Mouse (Mus musculus) embryonic facial prominence, embryonic 12.5 days (tissue): ENCODE data around the gene Pdzk1. TPM values are rescaled to one million over a fixed set of nuclear protein-coding genes. Genes with fewer than 3 reads are reported as not detected.

Experiments used
- ATAC-seq: fragments of 200-750 bp; cut with Nextera tagmentation; 2 replicates; pipeline ENCODE4 v1.8.0; 2017; ENCODE audit not compliant: insufficient number of reproducible peaks, insufficient read depth, low FRiP score, low TSS enrichment
- H3K27ac ChIP-seq: fragments of 300-500 bp; sonication (generic); 2 replicates; pipeline ENCODE4 v1.5.1; 2016; ENCODE audit warnings: mild to moderate bottlenecking
- H3K27me3 ChIP-seq: fragments of 300-500 bp; sonication (generic); 2 replicates; pipeline ENCODE4 v1.6.1; 2016; ENCODE audit warnings: mild to moderate bottlenecking, moderate library complexity
- H3K36me3 ChIP-seq: fragments of 300-500 bp; sonication (generic); 2 replicates; pipeline ENCODE4 v1.6.1; 2016; ENCODE audit warnings: mild to moderate bottlenecking
- H3K4me1 ChIP-seq: fragments of 300-500 bp; sonication (generic); 2 replicates; pipeline ENCODE4 v1.6.1; 2016
- H3K4me2 ChIP-seq: fragments of 300-500 bp; sonication (generic); replicated peaks from 2 replicates; pipeline ENCODE4 v1.6.1; 2016; ENCODE audit warnings: mild to moderate bottlenecking, moderate library complexity
- H3K4me3 ChIP-seq: fragments of 300-500 bp; sonication (generic); 2 replicates; pipeline ENCODE4 v1.5.1; 2016; ENCODE audit warnings: mild to moderate bottlenecking
- H3K9ac ChIP-seq: fragments of 300-500 bp; sonication (generic); 2 replicates; pipeline ENCODE4 v1.6.1; 2016; ENCODE audit warnings: mild to moderate bottlenecking, moderate library complexity
- H3K9me3 ChIP-seq: fragments of 300-500 bp; sonication (generic); 2 replicates; pipeline ENCODE4 v1.6.1; 2016; ENCODE audit warnings: mild to moderate bottlenecking, moderate library complexity
- WGBS: fragments of 180-500 bp; shearing (Covaris S2); methylation state at CpG from one replicate; pipeline ENCODE4 v1.1.7; 2016; 5-methylcytosine and 5-hydroxymethylcytosine counted together
- polyA plus RNA-seq: library from polyadenylated mRNA; unstranded; fragments of >200 nt; fragmentation: Nextera tagmentation; extraction: Ambion mirVana; gene quantifications from 2 replicates; pipeline ENCODE4 v1.2.1, GENCODE M21; 2016

Pdzk1 gene
- not detected in 2 replicates for polyA plus RNA-seq

DNA sequence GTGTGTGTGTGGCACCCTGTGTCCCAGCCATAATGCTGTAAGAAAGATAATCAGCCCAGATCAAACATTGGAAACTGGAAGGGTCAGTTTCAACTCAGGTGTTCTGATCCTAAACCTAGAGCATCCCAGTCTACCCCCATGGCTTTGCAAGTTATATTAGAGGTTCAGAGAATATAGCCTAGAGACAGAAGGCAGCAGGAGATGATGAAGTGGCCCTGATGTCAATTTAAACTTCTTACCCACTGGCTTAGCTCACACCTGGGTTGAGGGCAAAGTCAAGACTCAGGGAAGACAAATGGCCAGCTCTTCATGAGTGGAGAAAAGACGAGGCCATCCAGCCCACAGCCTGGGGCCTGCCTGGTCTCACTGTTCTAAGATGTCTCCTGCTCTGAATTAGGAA is at the start of gene Pdzk1, which contains the start of gene Cd160:
Pdzk1 (plus strand) TSS at position 301 of the 400 bp plus-strand sequence.
Cd160 (minus strand) TSS at position 368 of the 400 bp plus-strand sequence.
- Histone ChIP-seq H3K27ac (no peak within 1 kb of the TSS), H3K4me2 (no peak within 1 kb of the TSS), H3K36me3 (no peaks in the 10 kb centered on the region), H3K4me3 (no peak within 1 kb of the TSS), H3K9me3 (no peaks in the 10 kb centered on the region), H3K4me1 (no peaks in the 10 kb centered on the region), H3K27me3 (no peaks in the 10 kb centered on the region), H3K9ac (no peak within 1 kb of the TSS)
- ATAC-seq, result no peak
- 86% methylated on average over 1 of the region's 1 CpGs for WGBS

DNA sequence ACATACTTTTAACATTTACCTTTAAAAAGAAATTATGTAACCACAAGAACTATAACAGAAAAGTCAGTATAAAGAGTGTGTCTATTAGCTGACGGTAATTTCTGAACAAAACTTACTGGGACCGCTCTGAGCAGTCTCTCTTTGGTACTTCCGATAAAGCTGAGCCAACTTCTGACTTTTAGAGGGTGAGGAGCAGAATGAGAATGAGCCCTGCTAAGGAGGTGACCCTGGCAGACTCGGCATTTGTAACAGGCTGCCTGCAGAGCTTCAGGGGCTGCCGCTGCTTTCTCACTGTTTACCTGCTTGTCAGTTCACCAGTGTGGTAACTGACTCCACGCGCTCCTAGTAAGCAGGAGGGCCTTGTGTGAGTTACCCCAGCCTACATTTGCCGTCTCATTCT is 46.8 kb upstream of the Pdzk1 start:
- no peak for ATAC-seq
- Histone ChIP-seq H3K27me3 (no peaks in the 10 kb centered on the region), H3K4me2 (no peak overlapping the region), H3K4me3 (no peak overlapping the region), H3K36me3 (peaks cover 25% of the 10 kb centered on the region; the same call in 1 of the 2 replicates), H3K9ac (no peak overlapping the region), H3K9me3 (no peaks in the 10 kb centered on the region), H3K4me1 (no peaks in the 10 kb centered on the region), H3K27ac (no peak overlapping the region)
- WGBS, result 80% methylated on average over 8 of the region's 8 CpGs

DNA sequence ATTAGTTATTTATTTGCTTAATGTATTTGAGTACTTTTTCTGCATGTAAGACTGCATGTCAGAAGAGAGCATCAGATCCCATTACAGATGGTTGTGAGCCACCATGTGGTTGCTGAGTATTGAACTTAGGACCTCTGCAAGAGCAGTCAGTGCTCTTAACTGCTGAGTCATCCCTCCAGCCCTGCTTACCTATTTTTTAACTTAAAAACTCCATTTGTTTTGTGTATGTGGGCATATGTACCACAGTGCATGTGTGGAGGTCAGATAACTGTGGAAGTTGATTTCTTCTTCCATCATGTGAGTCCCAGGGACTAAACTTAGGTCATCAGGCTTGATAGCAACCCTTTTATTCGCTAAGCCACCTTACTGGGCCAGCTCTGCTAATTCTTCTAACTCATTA is 41.3 kb upstream of the Pdzk1 start:
- no peaks in the 10 kb centered on the region for H3K4me1 ChIP-seq
- no peak overlapping the region for H3K4me2 ChIP-seq
- H3K4me3 ChIP-seq, result no peak overlapping the region
- ATAC-seq, result no peak
- H3K9me3 ChIP-seq, result no peaks in the 10 kb centered on the region
- H3K27me3 ChIP-seq, result no peaks in the 10 kb centered on the region
- peaks cover 54% of the 10 kb centered on the region for H3K36me3 ChIP-seq
- H3K27ac ChIP-seq, result no peak overlapping the region
- H3K9ac ChIP-seq, result no peak overlapping the region
- WGBS, result 100% methylated on average over 1 of the region's 1 CpGs

DNA sequence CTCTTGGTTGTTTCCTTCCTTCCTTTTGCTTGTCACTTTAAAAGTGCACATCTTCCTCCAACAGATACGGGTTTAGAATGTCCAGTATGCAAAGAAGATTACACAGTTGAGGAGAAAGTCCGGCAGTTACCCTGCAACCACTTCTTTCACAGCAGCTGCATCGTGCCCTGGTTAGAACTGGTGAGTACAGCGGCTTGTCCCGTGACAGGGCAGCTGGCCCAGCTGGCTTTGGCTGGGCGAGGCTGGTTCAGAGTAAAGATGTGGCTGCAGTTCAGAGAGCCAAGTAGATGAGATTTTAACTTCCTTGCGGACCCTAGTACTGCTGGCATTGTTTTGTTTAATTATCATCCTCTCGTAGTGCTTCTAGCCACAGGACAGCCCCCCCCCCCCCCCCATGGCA is 40.6 kb upstream of the Pdzk1 start:
- no peak for ATAC-seq
- Histone ChIP-seq H3K27ac (no peak overlapping the region), H3K4me1 (no peaks in the 10 kb centered on the region), H3K9me3 (no peaks in the 10 kb centered on the region), H3K36me3 (peaks cover 57% of the 10 kb centered on the region), H3K27me3 (no peaks in the 10 kb centered on the region), H3K4me3 (no peak overlapping the region), H3K4me2 (no peak overlapping the region), H3K9ac (no peak overlapping the region)
- 83% methylated on average over 8 of the region's 8 CpGs for WGBS

DNA sequence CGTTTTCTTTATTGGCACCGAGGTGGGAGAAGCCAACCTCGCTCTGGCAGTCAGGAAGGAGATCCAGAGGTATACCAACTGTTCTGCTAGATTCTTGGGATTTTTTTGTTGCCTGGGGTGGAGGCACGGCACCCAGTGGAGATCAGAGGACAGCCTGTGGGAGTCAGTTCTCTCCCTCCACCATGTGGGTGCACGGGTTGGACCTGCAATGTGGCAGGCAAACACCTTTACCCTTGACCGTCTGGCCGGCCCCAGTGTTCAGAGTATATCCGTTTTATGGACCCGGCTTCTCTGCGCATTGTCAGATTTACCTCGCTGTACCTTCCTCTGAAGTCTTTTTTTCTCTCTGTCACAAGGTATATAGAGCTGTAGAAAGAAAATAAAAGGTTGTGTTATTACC is 28.8 kb upstream of the Pdzk1 start:
- no peak overlapping the region for H3K4me2 ChIP-seq
- H3K27ac ChIP-seq, result no peak overlapping the region
- H3K4me1 ChIP-seq, result no peaks in the 10 kb centered on the region
- WGBS, result 83% methylated on average over 11 of the region's 11 CpGs
- no peaks in the 10 kb centered on the region for H3K27me3 ChIP-seq
- ATAC-seq, result no peak
- no peak overlapping the region for H3K9ac ChIP-seq
- no peak overlapping the region for H3K4me3 ChIP-seq
- H3K9me3 ChIP-seq, result no peaks in the 10 kb centered on the region
- peaks cover 5% of the 10 kb centered on the region; the same call in 1 of the 2 replicates for H3K36me3 ChIP-seq

DNA sequence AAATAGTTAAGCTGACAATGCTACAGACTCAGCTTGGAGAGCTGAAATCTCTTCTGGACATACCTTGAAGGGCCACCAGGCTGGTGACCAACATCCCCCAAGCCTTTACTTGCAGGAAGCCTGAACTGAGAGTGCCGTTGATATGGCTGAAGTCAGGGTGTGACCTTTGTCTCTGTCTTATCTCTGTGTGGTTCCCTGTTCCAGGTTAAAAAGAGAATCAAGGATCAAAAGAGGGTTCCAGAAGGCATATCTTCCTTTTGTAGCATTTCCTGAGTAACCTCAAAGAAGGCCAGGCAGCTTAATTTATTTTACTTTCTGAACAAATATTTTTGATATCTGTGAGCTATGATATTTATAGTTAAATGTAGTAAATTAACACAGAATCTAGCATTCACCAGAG is 26.9 kb upstream of the Pdzk1 start:
- no peaks in the 10 kb centered on the region for H3K9me3 ChIP-seq
- no peak for ATAC-seq
- no peaks in the 10 kb centered on the region for H3K4me1 ChIP-seq
- H3K9ac ChIP-seq, result no peak overlapping the region
- H3K4me3 ChIP-seq, result no peak overlapping the region
- H3K27ac ChIP-seq, result no peak overlapping the region
- no peaks in the 10 kb centered on the region for H3K27me3 ChIP-seq
- no peak overlapping the region for H3K4me2 ChIP-seq
- no peaks in the 10 kb centered on the region for H3K36me3 ChIP-seq
- WGBS, result 82% methylated on average over 1 of the region's 1 CpGs

DNA sequence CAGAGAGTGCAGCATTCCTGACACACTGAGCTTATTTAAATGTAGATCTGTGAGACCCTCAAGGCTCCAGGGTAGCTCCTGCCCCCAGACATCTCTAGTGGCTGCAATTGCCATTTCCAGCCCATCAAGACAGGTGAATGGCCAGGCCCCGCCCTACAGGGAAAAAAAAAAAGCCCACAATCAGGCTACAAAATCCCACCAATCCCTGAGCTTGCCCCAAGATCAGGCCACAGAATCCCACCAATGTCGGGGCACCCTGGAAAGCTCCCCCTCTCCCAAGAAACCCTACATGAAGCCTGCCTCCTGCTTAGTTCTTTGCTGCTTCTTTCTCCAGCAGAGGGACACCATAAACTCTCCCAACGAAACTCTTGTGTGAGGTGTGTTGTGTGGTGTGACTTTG is 20.9 kb upstream of the Pdzk1 start:
- Histone ChIP-seq H3K4me3 (no peak overlapping the region), H3K27ac (no peak overlapping the region), H3K9ac (no peak overlapping the region), H3K9me3 (no peaks in the 10 kb centered on the region), H3K4me2 (no peak overlapping the region), H3K4me1 (peaks cover 6% of the 10 kb centered on the region), H3K27me3 (no peaks in the 10 kb centered on the region), H3K36me3 (no peaks in the 10 kb centered on the region)
- ATAC-seq, result no peak
- WGBS, result 74% methylated on average over 3 of the region's 3 CpGs

DNA sequence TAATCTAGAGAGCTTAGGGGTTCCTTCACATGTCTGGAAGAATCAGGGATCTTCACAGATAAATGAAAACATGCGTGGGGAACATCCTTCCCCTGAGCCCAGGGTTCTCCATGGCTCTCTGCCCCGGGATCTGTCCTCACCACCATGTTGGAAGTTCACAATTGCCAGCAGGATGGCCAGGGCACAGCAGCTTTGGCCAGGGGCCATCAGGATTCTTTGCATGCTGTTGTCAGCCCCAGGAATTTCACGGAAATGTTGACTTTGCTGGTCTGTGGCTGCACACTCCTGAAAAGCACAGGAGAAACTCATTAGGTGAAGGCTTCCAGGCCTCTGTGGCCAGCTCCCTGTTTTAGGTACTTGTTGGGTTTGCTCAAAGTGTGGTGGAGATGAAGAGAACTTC is 20.4 kb upstream of the Pdzk1 start:
- 73% methylated on average over 3 of the region's 3 CpGs for WGBS
- Histone ChIP-seq H3K9ac (no peak overlapping the region), H3K4me1 (peaks cover 6% of the 10 kb centered on the region), H3K4me2 (no peak overlapping the region), H3K27ac (no peak overlapping the region), H3K9me3 (no peaks in the 10 kb centered on the region), H3K36me3 (no peaks in the 10 kb centered on the region), H3K27me3 (no peaks in the 10 kb centered on the region), H3K4me3 (no peak overlapping the region)
- ATAC-seq, result no peak

DNA sequence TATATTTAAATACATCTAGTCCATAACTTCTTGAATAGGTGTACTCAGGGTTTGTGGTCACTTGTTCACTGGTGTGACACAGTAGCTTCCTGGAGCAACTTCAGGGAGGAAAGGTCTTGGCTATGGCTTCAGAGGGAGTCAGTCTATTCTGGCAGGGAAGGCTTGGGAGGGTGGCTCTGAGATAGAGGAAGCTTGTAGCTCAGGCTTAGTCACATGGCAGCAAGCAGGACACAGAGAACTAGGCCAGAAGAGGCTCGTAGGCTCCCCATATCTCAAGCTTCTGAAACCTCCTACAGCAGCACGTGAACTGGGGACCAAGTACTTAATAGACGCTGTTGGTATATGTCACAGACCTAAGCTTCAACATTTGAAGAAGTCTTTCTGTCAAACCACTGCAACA is 17.9 kb upstream of the Pdzk1 start:
- no peak for ATAC-seq
- Histone ChIP-seq H3K4me1 (peaks cover 13% of the 10 kb centered on the region), H3K9me3 (no peaks in the 10 kb centered on the region), H3K27me3 (no peaks in the 10 kb centered on the region), H3K36me3 (no peaks in the 10 kb centered on the region), H3K27ac (no peak overlapping the region), H3K4me2 (no peak overlapping the region), H3K4me3 (no peak overlapping the region), H3K9ac (no peak overlapping the region)
- 86% methylated on average over 3 of the region's 3 CpGs for WGBS

DNA sequence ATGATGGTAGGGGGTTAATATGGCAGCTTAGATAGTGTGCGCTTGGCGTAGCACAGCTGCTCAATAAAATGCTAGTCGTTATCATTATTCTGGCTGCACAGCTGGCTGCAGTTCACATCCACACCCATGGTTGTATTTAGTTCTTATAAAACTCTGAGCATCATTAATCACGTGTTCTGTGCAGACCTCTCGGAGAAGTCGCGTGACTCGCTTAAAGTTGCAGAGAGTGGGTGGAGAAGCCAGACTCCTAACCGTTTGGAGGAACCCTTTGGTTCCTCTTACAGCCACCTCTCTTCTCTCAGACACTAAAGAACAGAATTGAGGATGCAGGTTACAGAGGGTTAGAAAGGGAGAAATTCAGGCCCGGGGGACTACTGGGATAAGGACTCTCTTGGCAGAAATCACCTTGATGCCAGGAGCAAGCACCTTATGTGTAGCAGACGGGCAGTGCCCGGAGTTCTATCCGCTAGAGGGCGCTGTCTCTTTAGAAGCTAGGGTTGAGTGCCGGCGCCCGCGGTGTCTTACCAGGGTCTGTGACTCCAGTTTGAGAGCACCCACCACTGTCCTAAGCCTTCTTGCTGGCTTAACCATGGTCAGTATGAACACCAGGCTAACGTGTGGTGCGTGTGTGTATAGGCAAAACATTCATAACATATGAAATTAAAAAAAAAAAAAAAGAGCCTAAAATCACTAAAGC is 16.5 kb upstream of the Pdzk1 start:
- H3K9ac ChIP-seq, result no peak overlapping the region
- H3K36me3 ChIP-seq, result no peaks in the 10 kb centered on the region
- no peak overlapping the region for H3K27ac ChIP-seq
- WGBS, result 45% methylated on average over 20 of the region's 20 CpGs
- H3K27me3 ChIP-seq, result no peaks in the 10 kb centered on the region
- no peak overlapping the region for H3K4me2 ChIP-seq
- peaks cover 13% of the 10 kb centered on the region for H3K4me1 ChIP-seq
- H3K9me3 ChIP-seq, result no peaks in the 10 kb centered on the region
- no peak for ATAC-seq
- H3K4me3 ChIP-seq, result no peak overlapping the region

DNA sequence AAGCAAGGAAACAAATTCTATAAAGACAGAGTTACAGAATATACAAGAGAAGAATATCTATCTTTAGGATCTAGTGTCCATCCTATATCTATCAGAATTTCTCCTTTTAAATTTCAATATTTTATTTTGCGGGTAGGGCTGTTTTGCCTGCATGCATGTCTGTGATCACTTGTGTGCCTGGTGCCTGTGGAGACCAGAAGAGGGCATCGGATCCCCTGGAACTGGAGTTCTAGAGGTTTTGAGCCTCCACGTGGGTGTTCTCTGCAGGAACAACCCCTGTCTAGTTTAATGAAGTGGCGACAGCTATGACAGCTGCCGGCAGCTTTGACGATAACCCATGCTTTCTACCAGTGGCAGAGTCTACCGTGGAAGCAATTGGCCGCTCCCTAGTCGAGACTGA is 16.0 kb upstream of the Pdzk1 start:
- Histone ChIP-seq H3K36me3 (no peaks in the 10 kb centered on the region), H3K27me3 (no peaks in the 10 kb centered on the region), H3K4me3 (no peak overlapping the region), H3K4me2 (peak overlapping the region; percentile 20; the same call in 1 of the 2 replicates), H3K4me1 (peaks cover 13% of the 10 kb centered on the region), H3K9ac (no peak overlapping the region), H3K9me3 (no peaks in the 10 kb centered on the region), H3K27ac (no peak overlapping the region)
- WGBS, result 26% methylated on average over 9 of the region's 9 CpGs
- ATAC-seq, result no peak

DNA sequence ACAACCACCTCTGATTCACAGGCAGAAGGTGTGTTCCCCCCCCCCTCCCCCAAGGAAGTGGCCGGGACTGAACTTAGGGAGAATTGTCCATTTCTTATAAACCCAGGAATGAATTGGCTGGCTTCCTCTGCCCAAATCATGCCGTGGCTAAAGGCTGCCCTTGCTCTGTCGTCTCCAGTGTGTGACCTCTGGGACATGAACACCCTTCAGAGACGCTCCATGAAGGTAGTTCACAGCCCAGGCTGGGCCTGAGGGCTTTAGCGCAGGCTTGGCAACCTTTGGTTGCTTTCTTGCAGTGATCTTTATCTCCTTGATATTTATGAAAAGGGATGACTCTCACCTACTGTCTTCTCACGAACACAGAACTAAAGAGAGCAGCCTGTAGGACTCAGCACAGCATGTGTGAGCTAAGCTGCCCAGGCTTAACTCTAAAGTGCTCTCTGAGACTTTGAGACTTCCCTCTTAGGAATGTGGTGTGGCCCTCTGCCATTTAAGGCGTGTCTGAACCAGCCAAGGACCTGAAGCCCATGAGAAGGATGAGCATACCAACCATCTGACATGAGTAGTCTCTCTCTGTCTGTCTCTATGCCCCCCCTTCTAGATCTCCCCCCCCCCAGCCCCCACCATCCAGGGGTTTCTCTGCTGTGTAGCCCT is 15.4 kb upstream of the Pdzk1 start:
- no peaks in the 10 kb centered on the region for H3K9me3 ChIP-seq
- H3K4me2 ChIP-seq, result no peak overlapping the region
- no peaks in the 10 kb centered on the region for H3K27me3 ChIP-seq
- H3K27ac ChIP-seq, result no peak overlapping the region
- peaks cover 13% of the 10 kb centered on the region for H3K4me1 ChIP-seq
- ATAC-seq, result no peak
- H3K36me3 ChIP-seq, result no peaks in the 10 kb centered on the region
- 58% methylated on average over 7 of the region's 7 CpGs for WGBS
- no peak overlapping the region for H3K9ac ChIP-seq
- H3K4me3 ChIP-seq, result no peak overlapping the region
